Mouse (Mus musculus): ENCODE measurements around the gene Cracr2b.

DNA sequence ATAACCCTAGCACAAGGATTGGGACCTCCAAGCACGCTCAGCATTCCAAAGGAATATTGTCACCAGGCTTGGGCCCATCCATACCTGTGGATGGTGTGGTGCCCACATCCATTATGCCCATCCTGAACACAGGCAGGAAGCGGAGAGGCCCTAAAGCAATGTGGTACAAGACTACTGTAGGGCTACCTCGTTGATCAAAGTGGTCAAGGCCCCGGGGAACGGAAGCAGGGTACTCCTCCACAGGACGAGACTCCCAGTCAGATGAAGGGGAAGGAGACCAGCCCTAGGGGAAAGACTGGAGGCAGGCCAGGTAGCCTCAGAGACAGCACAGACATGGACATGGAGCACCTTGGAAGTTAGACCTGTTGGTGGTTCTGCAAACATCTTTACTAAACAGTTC lies 11.9 kb downstream of the Cracr2b start:
- TF ChIP-seq CTCF (IDR thresholded peaks at IDR 0.05; ENCODE audit: borderline replicate concordance, extremely low read depth, insufficient read depth, insufficient read length) = no peak
- TF ChIP-seq POLR2A (IDR thresholded peaks at IDR 0.05; ENCODE audit: borderline replicate concordance, extremely low read depth, insufficient read depth, insufficient read length, poor library complexity, severe bottlenecking) = no peak

Data from brain, embryonic 14.5 days (tissue).